ENCODE assay signal across 8 mouse cellular contexts in the genomic region with DNA sequence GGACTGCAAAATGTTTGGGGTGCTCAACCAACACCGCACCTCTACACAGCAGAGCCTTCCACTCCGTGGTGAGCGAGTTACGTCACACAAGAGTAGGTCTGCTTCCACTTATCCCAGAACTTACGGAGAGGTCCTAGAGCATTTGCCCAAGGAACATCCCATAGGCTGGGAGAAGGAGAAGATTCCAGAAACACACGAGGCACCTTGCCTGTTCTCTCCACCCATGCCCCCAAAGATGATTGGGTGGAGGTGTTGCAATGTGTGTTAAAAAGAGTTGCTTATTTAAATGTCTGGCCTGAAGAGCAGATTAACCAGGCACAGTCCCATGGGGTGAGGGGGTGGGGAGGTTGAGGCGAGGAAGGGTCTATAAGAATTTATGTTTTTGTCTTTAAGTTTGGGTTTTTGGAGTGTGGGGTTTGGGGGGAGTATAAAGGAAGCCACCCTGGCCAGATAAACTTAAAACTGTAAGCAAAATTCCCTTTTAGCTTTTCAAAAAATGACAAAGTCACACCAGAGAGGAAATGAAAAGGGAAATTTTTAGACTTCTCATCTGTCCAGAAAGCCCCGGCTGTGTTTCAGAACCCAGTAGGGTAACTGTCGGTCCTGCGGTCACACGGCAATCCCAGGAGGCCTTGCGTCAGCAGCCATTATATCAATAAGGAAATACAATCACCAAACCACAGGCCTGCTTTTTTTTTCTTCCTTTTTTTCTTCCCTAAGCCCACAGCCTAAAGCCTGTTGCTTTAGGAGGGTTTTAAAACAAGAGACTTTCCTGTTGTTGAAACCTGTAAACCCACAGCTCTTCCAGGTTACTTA.
DNase-seq lines count a peak whose midpoint lies in the region; ATAC-seq and TF ChIP-seq lines count a peak whose summit lies in the region.

No protein-coding gene starts in this region.

- 0 out of 2 replicates have a peak overlapping the region, but pooled peaks have one; percentile 27 for H3K4me2 ChIP-seq in limb, embryonic 13.5 days (replicated peaks)
- peak overlapping the region; percentile 73 for H3K4me2 ChIP-seq in myocyte (ENCODE audit: low read depth)

- TF ChIP-seq POLR2A in myocyte (IDR thresholded peaks at IDR 0.05; ENCODE audit: insufficient read length, low read depth), result no peak

- H3K4me1 ChIP-seq in limb, embryonic 13.5 days, result peaks cover 81% of the 10 kb centered on the region

- peak; percentile 55 for DNase-seq in adrenal gland, postnatal 14 days
- DNase-seq in adrenal gland, adult 18-20 months (ENCODE audit: low spot score in 2 of 2), result no peak
- DNase-seq in adipocyte (ENCODE audit: low spot score), result peak; percentile 71
- peak; percentile 68 to 69 for DNase-seq in heart, postnatal 10 days
- no peak for DNase-seq in cerebellum, postnatal 4 days (ENCODE audit: low spot score in 2 of 2)
- no peak for DNase-seq in cerebellum, adult 11-12 months

- H3K27me3 ChIP-seq in limb, embryonic 13.5 days, result no peaks in the 10 kb centered on the region
- H3K27me3 ChIP-seq in myocyte (ENCODE audit: control insufficient read depth, insufficient read depth, insufficient read length), result no peaks in the 10 kb centered on the region

- H3K4me3 ChIP-seq in limb, embryonic 13.5 days, result no peak overlapping the region
- no peak overlapping the region for H3K4me3 ChIP-seq in myocyte

- intact Hi-C loops in heart, postnatal 10 days (cut with DNase I), result no loop called here

- no peaks in the 10 kb centered on the region for H3K36me3 ChIP-seq in limb, embryonic 13.5 days
- no peaks in the 10 kb centered on the region for H3K36me3 ChIP-seq in myocyte (ENCODE audit: control insufficient read depth, insufficient read depth)

- H3ac ChIP-seq in myocyte (ENCODE audit: control insufficient read depth, insufficient read length), result no peak overlapping the region

- ATAC-seq in limb, embryonic 13.5 days (ENCODE audit: low FRiP score, low read depth), result no peak

- 55% methylated on average over 12 of the region's 12 CpGs for WGBS in limb, embryonic 13.5 days

- no peak overlapping the region for H3K9ac ChIP-seq in limb, embryonic 13.5 days

- H3K79me2 ChIP-seq in myocyte (ENCODE audit: control insufficient read depth, insufficient read depth), result no peaks in the 10 kb centered on the region

- peak overlapping the region; percentile 89 for H3K27ac ChIP-seq in limb, embryonic 13.5 days

- H3K9me3 ChIP-seq in limb, embryonic 13.5 days, result no peaks in the 10 kb centered on the region

TF ChIP-seq in myocyte, 11 proteins besides CTCF, POLR2A, EP300 and RAD21:
- TF ChIP-seq E2F4 (IDR thresholded peaks at IDR 0.05; ENCODE audit: insufficient read depth) (no peak), CEBPB (IDR thresholded peaks at IDR 0.05; ENCODE audit: insufficient read depth, poor library complexity, severe bottlenecking) (peak; percentile 72; the same call in 1 of the 2 replicates), USF1 (IDR thresholded peaks at IDR 0.05; ENCODE audit: low read depth) (no peak), TCF3 (IDR thresholded peaks at IDR 0.05; ENCODE audit: insufficient read length, low read depth) (no peak), MYOD1 (IDR thresholded peaks at IDR 0.05; ENCODE audit: control insufficient read depth in 1 of 3, insufficient read length in 2 of 3, low read depth in 2 of 3) (no peak)

Comparison
In these comparisons a context has a peak if more than half of its experiments do, and no peak if none do; other contexts are left out.
1. DNase-seq: peak in adrenal gland, postnatal 14 days (single experiment), adipocyte (single experiment) and heart, postnatal 10 days (2 of 2); none in adrenal gland, adult 18-20 months (0 of 2), cerebellum, postnatal 4 days (0 of 2) and cerebellum, adult 11-12 months (single experiment).